Mouse (Mus musculus) CH12.LX (cell line): ENCODE measurements at regions not wholly inside any gene's neighbourhood (a gene's known extent, or its start where the extent isn't known, plus 50 kb on each side); places are given as distances from the start of the nearest gene placed in this dataset.

Experiments used
- HCFC1 ChIP-seq: IDR thresholded peaks from 2 replicates; pipeline ENCODE4 v1.6.1; 2012; ENCODE audit warnings: low read depth, mild to moderate bottlenecking, inconsistent platforms, low read length, improper control_type of control experiment
- POLR2AphosphoS2 ChIP-seq: IDR thresholded peaks from 2 replicates; pipeline ENCODE4 v1.6.1; 2011; ENCODE audit warnings: low read depth, low read length, improper control_type of control experiment
- SIN3A ChIP-seq: IDR thresholded peaks from 2 replicates; pipeline ENCODE4 v1.6.1; 2012; ENCODE audit warnings: low read length, improper control_type of control experiment, inconsistent platforms

DNA sequence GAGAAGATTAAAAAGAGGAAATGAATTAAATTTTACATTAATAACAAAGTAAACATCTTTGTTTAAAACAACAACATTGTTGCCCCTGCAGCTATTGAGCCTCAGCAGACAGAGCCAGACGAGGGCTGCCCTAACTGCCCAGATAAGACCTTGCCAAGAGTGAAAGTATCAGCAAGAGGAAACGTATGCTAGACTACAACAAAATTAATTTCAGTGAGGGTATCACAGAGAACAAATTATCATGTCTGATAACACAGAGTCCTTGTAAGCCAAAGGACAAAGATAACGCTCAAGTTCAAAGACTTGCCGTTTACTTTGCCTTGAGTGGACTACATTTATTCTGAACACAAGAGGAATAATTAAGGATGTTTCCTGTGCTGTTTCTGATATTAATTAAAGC, 235.0 kb upstream of the Gm15217 start:
- TF ChIP-seq POLR2AphosphoS2 (no peak), SIN3A (no peak), HCFC1 (no peak)
